Mouse (Mus musculus): Measurements from ENCODE around the gene Lrriq4. TPM values are rescaled to one million over a fixed set of nuclear protein-coding genes. Genes with fewer than 3 reads are reported as not detected.

The Lrriq4 gene
- polyA plus RNA-seq, 1 experiment from 2014 or later = not detected

DNA sequence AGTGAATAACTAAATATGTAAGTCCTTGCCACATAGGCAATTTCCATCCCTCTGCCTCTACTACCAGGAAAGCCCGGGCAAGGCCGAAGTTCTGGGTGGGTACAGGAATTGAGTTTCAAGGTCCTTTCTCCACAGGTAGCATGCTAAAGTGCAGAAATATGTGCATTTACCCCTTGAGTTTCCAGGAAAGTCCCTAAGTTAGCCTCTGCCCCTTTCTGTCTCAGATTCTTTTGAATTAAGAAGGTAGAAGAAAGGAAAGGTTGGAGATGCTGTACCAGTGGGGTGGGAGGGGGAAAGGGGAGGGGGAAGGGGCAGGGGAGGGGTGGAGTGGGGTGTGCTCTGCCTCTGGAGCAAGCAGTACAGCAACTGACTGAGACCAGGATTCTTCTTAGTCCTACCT lies 4.2 kb downstream of the Lrriq4 start:
- H3K36me3 ChIP-seq (ENCODE audit: control insufficient read depth, insufficient read depth, low read length) = no peaks in the 10 kb centered on the region
- no peaks in the 10 kb centered on the region for H3K9me3 ChIP-seq (ENCODE audit: control insufficient read depth, low read length)
- H3K4me1 ChIP-seq (ENCODE audit: control insufficient read depth, insufficient read depth, low read length) = no peaks in the 10 kb centered on the region
- H3K4me3 ChIP-seq (ENCODE audit: low read length) = no peak overlapping the region
- peaks cover 11% of the 10 kb centered on the region; the same call in 1 of the 2 replicates for H3K27me3 ChIP-seq (ENCODE audit: control insufficient read depth, insufficient read depth, low read length)
- H3K27ac ChIP-seq (ENCODE audit: low read depth, low read length) = no peak overlapping the region
- WGBS = 98% methylated on average over 2 of the region's 2 CpGs
- no peak overlapping the region for H3K4me2 ChIP-seq (replicated peaks; ENCODE audit: low read depth, low read length)
- H3K9ac ChIP-seq (ENCODE audit: low read depth, low read length) = no peak overlapping the region
- ATAC-seq (ENCODE audit: low FRiP score, low TSS enrichment) = no peak

DNA sequence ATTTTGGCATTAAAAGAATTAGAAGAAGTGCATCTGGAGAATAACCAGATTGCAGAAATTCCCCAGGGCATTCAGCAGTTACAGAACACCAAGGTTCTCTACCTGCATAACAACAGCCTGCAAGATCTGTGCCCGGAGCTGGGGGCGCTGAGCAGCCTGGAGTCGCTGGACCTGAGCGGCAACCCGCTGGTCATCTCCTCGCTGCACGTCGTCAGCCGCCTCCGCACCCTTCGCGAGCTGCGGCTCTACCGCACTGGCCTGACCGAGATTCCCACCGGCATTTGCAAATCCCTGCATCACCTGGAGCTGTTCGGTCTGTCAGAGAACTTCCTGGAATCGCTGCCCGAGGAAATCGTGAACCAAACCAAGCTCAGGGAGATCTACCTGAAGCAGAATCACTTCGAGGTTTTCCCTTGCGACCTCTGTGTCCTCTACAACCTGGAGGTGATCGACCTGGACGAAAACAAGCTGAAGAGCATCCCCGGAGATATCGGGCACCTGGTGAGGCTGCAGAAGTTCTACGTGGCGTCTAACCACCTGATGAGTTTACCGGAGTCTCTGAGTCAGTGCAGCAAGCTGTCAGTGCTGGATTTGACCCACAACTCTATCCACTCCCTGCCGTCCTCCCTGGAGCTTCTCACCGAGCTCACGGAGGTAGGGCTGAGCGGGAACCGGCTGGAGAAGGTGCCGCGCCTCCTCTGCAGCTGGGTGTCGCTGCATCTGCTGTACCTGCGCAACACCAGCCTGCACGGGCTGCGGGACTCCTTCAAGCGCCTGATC lies 5.9 kb downstream of the Lrriq4 start:
- no peaks in the 10 kb centered on the region for H3K4me1 ChIP-seq (ENCODE audit: control insufficient read depth, insufficient read depth, low read length)
- peak; percentile 60; the same call in 1 of the 2 replicates for ATAC-seq (ENCODE audit: low FRiP score, low TSS enrichment)
- no peaks in the 10 kb centered on the region for H3K9me3 ChIP-seq (ENCODE audit: control insufficient read depth, low read length)
- H3K36me3 ChIP-seq (ENCODE audit: control insufficient read depth, insufficient read depth, low read length) = no peaks in the 10 kb centered on the region
- H3K27ac ChIP-seq (ENCODE audit: low read depth, low read length) = no peak overlapping the region
- WGBS = under 1% methylated on average over 41 of the region's 41 CpGs
- peaks cover 11% of the 10 kb centered on the region; the same call in 1 of the 2 replicates for H3K27me3 ChIP-seq (ENCODE audit: control insufficient read depth, insufficient read depth, low read length)
- peak overlapping the region; percentile 55 for H3K4me2 ChIP-seq (replicated peaks; ENCODE audit: low read depth, low read length)
- peak overlapping the region; percentile 3; the same call in 1 of the 2 replicates for H3K9ac ChIP-seq (ENCODE audit: low read depth, low read length)
- peak overlapping the region; percentile 35 for H3K4me3 ChIP-seq (ENCODE audit: low read length)

DNA sequence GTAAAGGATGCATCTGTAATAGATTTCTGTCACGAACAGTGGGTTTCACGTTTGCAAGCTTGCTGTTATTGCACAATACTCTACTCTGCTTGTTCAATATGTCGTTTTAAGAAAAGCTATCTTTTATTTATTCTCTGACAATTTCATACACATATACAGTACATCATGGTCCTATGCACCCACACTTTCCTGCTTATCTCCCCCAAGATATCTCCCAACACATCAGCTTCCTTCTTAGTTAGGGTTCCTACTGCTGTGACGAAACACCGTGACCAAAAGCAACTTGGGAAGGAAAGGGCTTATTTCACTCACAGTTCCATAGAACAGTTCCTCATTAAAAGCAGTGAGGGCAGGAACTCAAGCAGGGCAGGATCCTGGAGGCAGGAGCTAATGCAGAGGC lies 11.6 kb downstream of the Lrriq4 start:
- H3K9me3 ChIP-seq (ENCODE audit: control insufficient read depth, low read length) = no peaks in the 10 kb centered on the region
- H3K4me3 ChIP-seq (ENCODE audit: low read length) = no peak overlapping the region
- 85% methylated on average over 5 of the region's 5 CpGs for WGBS
- H3K4me1 ChIP-seq (ENCODE audit: control insufficient read depth, insufficient read depth, low read length) = no peaks in the 10 kb centered on the region
- H3K36me3 ChIP-seq (ENCODE audit: control insufficient read depth, insufficient read depth, low read length) = no peaks in the 10 kb centered on the region
- ATAC-seq (ENCODE audit: low FRiP score, low TSS enrichment) = no peak
- H3K4me2 ChIP-seq (replicated peaks; ENCODE audit: low read depth, low read length) = no peak overlapping the region
- H3K27ac ChIP-seq (ENCODE audit: low read depth, low read length) = no peak overlapping the region
- no peak overlapping the region for H3K9ac ChIP-seq (ENCODE audit: low read depth, low read length)
- H3K27me3 ChIP-seq (ENCODE audit: control insufficient read depth, insufficient read depth, low read length) = peaks cover under 1% of the 10 kb centered on the region; the same call in 1 of the 2 replicates

DNA sequence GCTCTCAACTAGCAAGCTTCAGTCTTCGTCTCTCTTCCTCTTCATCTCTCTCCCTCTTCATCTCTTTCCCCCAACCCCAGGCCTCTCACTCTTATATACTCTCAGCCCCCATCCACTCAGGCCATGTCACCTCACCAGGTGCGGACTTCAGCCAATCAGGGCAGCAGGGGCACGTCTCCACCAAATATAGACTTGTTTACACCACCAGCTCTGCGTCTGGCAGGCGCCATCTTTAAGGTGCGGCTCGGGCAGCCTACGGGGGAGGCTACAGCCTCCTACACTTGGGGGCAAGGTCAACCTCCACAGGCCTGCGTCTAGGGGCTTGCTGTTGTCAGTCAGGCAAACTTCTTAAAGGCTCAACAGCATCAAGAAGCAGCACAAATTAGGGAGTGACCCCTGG lies 14.2 kb downstream of the Lrriq4 start:
- Histone ChIP-seq H3K4me1 (ENCODE audit: control insufficient read depth, insufficient read depth, low read length) (no peaks in the 10 kb centered on the region), H3K36me3 (ENCODE audit: control insufficient read depth, insufficient read depth, low read length) (no peaks in the 10 kb centered on the region), H3K27me3 (ENCODE audit: control insufficient read depth, insufficient read depth, low read length) (no peaks in the 10 kb centered on the region), H3K27ac (ENCODE audit: low read depth, low read length) (no peak overlapping the region), H3K4me2 (replicated peaks; ENCODE audit: low read depth, low read length) (no peak overlapping the region), H3K4me3 (ENCODE audit: low read length) (no peak overlapping the region), H3K9ac (ENCODE audit: low read depth, low read length) (no peak overlapping the region), H3K9me3 (ENCODE audit: control insufficient read depth, low read length) (no peaks in the 10 kb centered on the region)
- WGBS = 74% methylated on average over 9 of the region's 9 CpGs
- no peak for ATAC-seq (ENCODE audit: low FRiP score, low TSS enrichment)

DNA sequence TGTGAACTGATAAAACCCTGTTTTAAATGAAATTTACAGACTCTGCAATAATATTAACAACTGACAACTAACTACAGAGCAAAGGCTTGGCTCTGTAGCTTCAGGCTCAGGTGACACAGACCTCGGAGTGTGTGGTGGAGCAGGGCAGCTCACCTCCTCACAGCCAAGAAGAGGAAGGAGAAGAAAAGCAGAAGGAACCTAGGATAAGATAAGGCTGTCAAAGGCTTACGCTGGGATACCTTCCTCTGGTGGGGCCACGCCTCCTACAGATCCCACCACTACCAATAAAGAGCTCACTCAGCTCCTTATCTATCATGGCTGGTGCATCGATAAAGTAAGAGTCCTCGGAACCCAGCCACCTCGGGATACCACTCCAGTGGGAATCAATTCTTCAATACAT lies 38.9 kb downstream of the Lrriq4 start:
- 93% methylated on average over 6 of the region's 6 CpGs for WGBS
- Histone ChIP-seq H3K4me3 (ENCODE audit: low read length) (no peak overlapping the region), H3K9ac (ENCODE audit: low read depth, low read length) (no peak overlapping the region), H3K27ac (ENCODE audit: low read depth, low read length) (no peak overlapping the region), H3K4me1 (ENCODE audit: control insufficient read depth, insufficient read depth, low read length) (no peaks in the 10 kb centered on the region), H3K36me3 (ENCODE audit: control insufficient read depth, insufficient read depth, low read length) (no peaks in the 10 kb centered on the region), H3K27me3 (ENCODE audit: control insufficient read depth, insufficient read depth, low read length) (no peaks in the 10 kb centered on the region), H3K4me2 (replicated peaks; ENCODE audit: low read depth, low read length) (no peak overlapping the region), H3K9me3 (ENCODE audit: control insufficient read depth, low read length) (no peaks in the 10 kb centered on the region)
- ATAC-seq (ENCODE audit: low FRiP score, low TSS enrichment) = no peak

DNA sequence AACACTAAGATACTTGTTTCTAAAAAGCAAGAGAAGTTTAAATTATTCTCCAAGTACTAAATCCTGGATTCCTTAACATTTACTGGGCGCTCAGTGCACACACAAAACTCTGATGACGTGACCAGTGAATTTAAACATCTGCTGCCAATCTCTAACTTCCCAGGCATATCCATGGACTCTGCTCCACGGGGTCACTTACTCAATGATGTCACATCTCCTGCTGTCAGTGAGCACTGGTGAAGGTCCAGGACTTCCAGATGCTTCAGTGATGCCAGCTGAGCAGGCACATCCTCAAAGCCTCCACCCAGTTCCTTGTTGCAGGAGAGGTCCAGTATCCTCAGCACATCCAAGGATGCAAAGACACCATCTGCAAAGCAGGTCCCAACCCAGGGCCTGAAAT lies 42.9 kb downstream of the Lrriq4 start:
- no peak overlapping the region for H3K27ac ChIP-seq (ENCODE audit: low read depth, low read length)
- no peaks in the 10 kb centered on the region for H3K36me3 ChIP-seq (ENCODE audit: control insufficient read depth, insufficient read depth, low read length)
- no peak overlapping the region for H3K4me2 ChIP-seq (replicated peaks; ENCODE audit: low read depth, low read length)
- H3K4me1 ChIP-seq (ENCODE audit: control insufficient read depth, insufficient read depth, low read length) = no peaks in the 10 kb centered on the region
- 70% methylated on average over 3 of the region's 3 CpGs for WGBS
- H3K9me3 ChIP-seq (ENCODE audit: control insufficient read depth, low read length) = no peaks in the 10 kb centered on the region
- no peaks in the 10 kb centered on the region for H3K27me3 ChIP-seq (ENCODE audit: control insufficient read depth, insufficient read depth, low read length)
- no peak overlapping the region for H3K4me3 ChIP-seq (ENCODE audit: low read length)
- no peak for ATAC-seq (ENCODE audit: low FRiP score, low TSS enrichment)
- H3K9ac ChIP-seq (ENCODE audit: low read depth, low read length) = no peak overlapping the region

DNA sequence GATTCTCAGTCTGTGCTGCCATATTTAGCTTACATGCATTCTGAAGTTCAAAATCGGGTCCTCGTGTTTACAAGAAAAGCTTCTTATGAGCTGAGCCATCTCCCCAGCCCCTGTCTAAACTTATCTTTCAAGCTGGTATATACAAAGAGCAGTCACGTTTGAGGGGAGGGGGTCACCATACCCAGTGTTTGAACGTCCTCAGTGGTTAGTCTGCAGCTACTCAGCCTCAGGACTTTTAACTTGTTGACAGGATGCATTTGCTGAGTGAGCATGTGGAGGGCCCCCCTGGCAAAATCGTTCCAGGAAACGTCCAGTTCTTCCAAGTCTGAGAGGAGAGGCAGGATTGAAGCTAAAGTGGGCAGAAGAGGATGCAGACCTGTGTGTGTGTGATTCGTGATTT lies 46.7 kb downstream of the Lrriq4 start:
- H3K36me3 ChIP-seq (ENCODE audit: control insufficient read depth, insufficient read depth, low read length) = no peaks in the 10 kb centered on the region
- no peak overlapping the region for H3K9ac ChIP-seq (ENCODE audit: low read depth, low read length)
- no peaks in the 10 kb centered on the region for H3K9me3 ChIP-seq (ENCODE audit: control insufficient read depth, low read length)
- no peaks in the 10 kb centered on the region for H3K4me1 ChIP-seq (ENCODE audit: control insufficient read depth, insufficient read depth, low read length)
- no peak overlapping the region for H3K4me3 ChIP-seq (ENCODE audit: low read length)
- H3K4me2 ChIP-seq (replicated peaks; ENCODE audit: low read depth, low read length) = no peak overlapping the region
- 66% methylated on average over 7 of the region's 7 CpGs for WGBS
- H3K27ac ChIP-seq (ENCODE audit: low read depth, low read length) = no peak overlapping the region
- no peaks in the 10 kb centered on the region for H3K27me3 ChIP-seq (ENCODE audit: control insufficient read depth, insufficient read depth, low read length)
- ATAC-seq (ENCODE audit: low FRiP score, low TSS enrichment) = no peak

DNA sequence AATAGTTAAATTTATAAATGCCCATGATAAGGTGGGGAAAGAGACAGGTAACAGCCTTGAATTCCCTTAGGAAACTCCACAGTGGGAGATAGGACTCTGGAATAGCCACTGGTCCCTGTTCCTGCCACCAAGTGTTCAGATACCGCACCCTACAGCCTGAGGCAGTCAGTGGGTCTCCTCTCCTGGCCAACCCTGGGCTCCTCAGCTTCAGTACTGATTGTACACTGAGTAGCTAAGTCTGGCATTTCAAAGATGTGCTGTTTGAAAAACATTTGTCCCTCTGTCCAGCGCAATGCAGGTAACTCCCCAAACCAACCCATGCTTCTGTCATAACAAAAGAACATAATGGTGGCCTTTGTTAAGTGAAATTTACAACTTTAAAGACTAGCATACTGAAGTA lies 51.4 kb downstream of the Lrriq4 start:
- no peak overlapping the region for H3K27ac ChIP-seq (ENCODE audit: low read depth, low read length)
- H3K4me3 ChIP-seq (ENCODE audit: low read length) = no peak overlapping the region

DNA sequence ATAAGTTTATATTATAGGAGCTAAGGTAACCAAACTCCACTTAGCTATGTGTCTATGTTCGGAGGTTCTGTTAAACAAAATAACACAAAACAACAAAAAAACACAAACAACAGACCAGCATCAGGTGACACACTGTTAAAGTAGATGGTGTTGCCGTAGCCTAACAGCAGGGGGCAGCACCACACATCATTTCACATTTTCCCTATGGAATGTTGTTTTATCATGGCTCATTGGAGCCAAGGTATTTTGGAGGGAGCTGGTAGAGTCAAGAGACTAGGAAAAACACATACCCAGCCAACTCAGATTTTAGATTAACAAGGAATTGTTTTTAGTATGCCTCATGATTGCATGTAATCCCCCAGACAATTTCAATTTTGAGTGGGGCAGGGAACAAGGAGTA lies 52.0 kb downstream of the Lrriq4 start:
- Histone ChIP-seq H3K4me3 (ENCODE audit: low read length) (no peak overlapping the region), H3K27ac (ENCODE audit: low read depth, low read length) (no peak overlapping the region), H3K4me1 (ENCODE audit: control insufficient read depth, insufficient read depth, low read length) (no peaks in the 10 kb centered on the region), H3K9ac (ENCODE audit: low read depth, low read length) (no peak overlapping the region), H3K9me3 (ENCODE audit: control insufficient read depth, low read length) (no peaks in the 10 kb centered on the region), H3K27me3 (ENCODE audit: control insufficient read depth, insufficient read depth, low read length) (no peaks in the 10 kb centered on the region), H3K4me2 (replicated peaks; ENCODE audit: low read depth, low read length) (no peak overlapping the region), H3K36me3 (ENCODE audit: control insufficient read depth, insufficient read depth, low read length) (no peaks in the 10 kb centered on the region)
- WGBS = 14% methylated on average over 2 of the region's 2 CpGs
- peak; percentile 84 for ATAC-seq (ENCODE audit: low FRiP score, low TSS enrichment)

More for the DNA sequence above, 51.4 kb downstream of the Lrriq4 start:
- 88% methylated on average over 2 of the region's 2 CpGs for WGBS
- Histone ChIP-seq H3K9me3 (ENCODE audit: control insufficient read depth, low read length) (no peaks in the 10 kb centered on the region), H3K27me3 (ENCODE audit: control insufficient read depth, insufficient read depth, low read length) (no peaks in the 10 kb centered on the region), H3K4me2 (replicated peaks; ENCODE audit: low read depth, low read length) (no peak overlapping the region), H3K4me1 (ENCODE audit: control insufficient read depth, insufficient read depth, low read length) (no peaks in the 10 kb centered on the region), H3K9ac (ENCODE audit: low read depth, low read length) (no peak overlapping the region), H3K36me3 (ENCODE audit: control insufficient read depth, insufficient read depth, low read length) (no peaks in the 10 kb centered on the region)
- ATAC-seq (ENCODE audit: low FRiP score, low TSS enrichment) = no peak

Data from kidney, embryonic 14.5 days (tissue).